Mouse (Mus musculus): ENCODE data around the gene R3hdm1.
A peak's percentile ranks its signal among the peaks of the same experiment; 100 is the strongest.

Gene R3hdm1

GRCm38 (mm10) chr1:128102641-128103461 lies at the start of gene R3hdm1, which contains the start of gene Zranb3:
R3hdm1 (plus strand) TSS chr1:128103301.
Zranb3 (minus strand) TSS chr1:128103047.
- DNase-seq (ENCODE audit: extremely low read depth, low read depth): peak; percentile 100

GRCm38 (mm10) chr1:128057269-128057668 lies 45.8 kb upstream of the R3hdm1 start:
- no peak for DNase-seq (ENCODE audit: extremely low read depth, low read depth)

GRCm38 (mm10) chr1:128058625-128059024 lies 44.5 kb upstream of the R3hdm1 start:
- no peak for DNase-seq (ENCODE audit: extremely low read depth, low read depth)

GRCm38 (mm10) chr1:128060655-128061344 lies 42.3 kb upstream of the R3hdm1 start:
- DNase-seq (ENCODE audit: extremely low read depth, low read depth): no peak

- no peak for DNase-seq (ENCODE audit: extremely low read depth, low read depth)
Measured at GRCm38 (mm10) chr1:128061401-128061800, 41.7 kb upstream of the R3hdm1 start.

- no peak for DNase-seq (ENCODE audit: extremely low read depth, low read depth)
Measured at GRCm38 (mm10) chr1:128062167-128062566, 40.9 kb upstream of the R3hdm1 start.

- DNase-seq (ENCODE audit: extremely low read depth, low read depth): no peak
Measured at GRCm38 (mm10) chr1:128064716-128065115, 38.4 kb upstream of the R3hdm1 start.

GRCm38 (mm10) chr1:128068945-128069397 lies 34.1 kb upstream of the R3hdm1 start:
- peak; percentile 99 for DNase-seq (ENCODE audit: extremely low read depth, low read depth)

GRCm38 (mm10) chr1:128070003-128070402 lies 33.1 kb upstream of the R3hdm1 start:
- peak; percentile 31 for DNase-seq (ENCODE audit: extremely low read depth, low read depth)

- DNase-seq (ENCODE audit: extremely low read depth, low read depth): no peak
Measured at GRCm38 (mm10) chr1:128073051-128073450, 30.1 kb upstream of the R3hdm1 start.

- DNase-seq (ENCODE audit: extremely low read depth, low read depth): no peak
Measured at GRCm38 (mm10) chr1:128076791-128077479, 26.2 kb upstream of the R3hdm1 start.

GRCm38 (mm10) chr1:128077788-128078187 lies 25.3 kb upstream of the R3hdm1 start:
- DNase-seq (ENCODE audit: extremely low read depth, low read depth): no peak

- no peak for DNase-seq (ENCODE audit: extremely low read depth, low read depth)
Measured at GRCm38 (mm10) chr1:128078646-128079045, 24.5 kb upstream of the R3hdm1 start.

GRCm38 (mm10) chr1:128080936-128081696 lies 22.0 kb upstream of the R3hdm1 start:
- no peak for DNase-seq (ENCODE audit: extremely low read depth, low read depth)

- no peak for DNase-seq (ENCODE audit: extremely low read depth, low read depth)
Measured at GRCm38 (mm10) chr1:128081873-128082272, 21.2 kb upstream of the R3hdm1 start.

GRCm38 (mm10) chr1:128082800-128083199 lies 20.3 kb upstream of the R3hdm1 start:
- no peak for DNase-seq (ENCODE audit: extremely low read depth, low read depth)

GRCm38 (mm10) chr1:128094686-128095085 lies 8.4 kb upstream of the R3hdm1 start:
- no peak for DNase-seq (ENCODE audit: extremely low read depth, low read depth)

- DNase-seq (ENCODE audit: extremely low read depth, low read depth): no peak
Measured at GRCm38 (mm10) chr1:128098309-128098708, 4.8 kb upstream of the R3hdm1 start.

GRCm38 (mm10) chr1:128102251-128102640 lies 855 bp upstream of the R3hdm1 start:
- no peak for DNase-seq (ENCODE audit: extremely low read depth, low read depth)

- peak; percentile 29 for DNase-seq (ENCODE audit: extremely low read depth, low read depth)
Measured at GRCm38 (mm10) chr1:128103520-128104088, 503 bp downstream of the R3hdm1 start.

Measured in MEL-GATA-1-ER (cell line).